Mouse (Mus musculus): ENCODE results near the gene Rbfox3.

- TF ChIP-seq CTCF (IDR thresholded peaks at IDR 0.05; ENCODE audit: low read depth) (no peak), EP300 (optimal IDR thresholded peaks at IDR 0.05) (no peak)
These were observed 166.6 kb downstream of the Rbfox3 start for GRCm38 (mm10) chr11:118744782-118745181.

All from stomach, postnatal 0 days (tissue).